Mouse (Mus musculus): ENCODE results near the gene Myo1a. TPM values are rescaled to one million over a fixed set of nuclear protein-coding genes. Genes with fewer than 3 reads are reported as not detected.

The Myo1a gene
- polyA plus RNA-seq, 1 experiment from 2014 or later = 0.24 TPM

DNA sequence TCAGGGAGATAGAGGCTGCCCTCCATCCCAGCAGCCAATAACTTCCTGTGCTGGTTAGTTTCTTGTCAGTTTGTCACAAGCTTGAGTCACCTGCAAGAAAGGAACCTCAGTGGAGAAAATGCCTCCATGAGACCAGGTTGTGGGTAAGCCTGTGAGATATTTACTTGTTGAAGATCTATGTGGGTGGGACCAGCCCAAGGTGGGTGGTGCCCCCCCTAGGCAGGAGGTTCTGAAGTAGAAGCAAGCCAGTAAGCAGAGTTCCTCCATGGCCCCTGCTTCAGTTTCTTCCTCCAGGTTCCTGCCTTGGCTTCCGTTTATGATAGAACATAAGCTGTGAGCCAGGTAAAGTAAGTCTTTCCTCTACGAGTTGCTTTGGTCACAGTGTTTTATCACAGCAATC is 31.3 kb downstream of the Myo1a start:
- Histone ChIP-seq H3K4me3 (no peak overlapping the region), H3K4me2 (no peak overlapping the region), H3K36me3 (peaks cover 1% of the 10 kb centered on the region; the same call in 1 of the 2 replicates), H3K9me3 (no peaks in the 10 kb centered on the region), H3K9ac (no peak overlapping the region), H3K27me3 (no peaks in the 10 kb centered on the region), H3K27ac (no peak overlapping the region), H3K4me1 (peaks cover 22% of the 10 kb centered on the region)
- WGBS = 68% methylated on average over 2 of the region's 2 CpGs
- no peak for ATAC-seq (ENCODE audit: insufficient number of reproducible peaks, low FRiP score, low TSS enrichment, low read depth)

DNA sequence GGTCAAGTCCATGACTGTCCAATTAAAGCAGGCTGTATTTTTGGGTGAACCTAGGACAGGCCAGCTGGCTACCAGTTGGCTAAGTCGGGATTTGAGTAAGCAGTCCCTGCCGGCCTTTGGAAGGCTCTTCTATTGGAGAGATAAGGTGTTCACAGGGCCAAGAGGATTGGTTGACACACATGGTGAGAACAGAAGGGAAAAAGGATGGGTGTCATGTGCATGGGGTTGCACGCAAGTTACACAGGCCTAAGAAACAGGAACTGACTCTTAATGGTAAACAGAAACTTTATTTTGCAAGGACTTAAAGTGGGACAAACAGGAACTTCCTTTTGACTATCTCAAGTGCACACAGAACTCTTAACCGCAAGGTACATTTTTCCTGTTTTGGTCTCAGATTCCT is 31.9 kb downstream of the Myo1a start:
- Histone ChIP-seq H3K4me3 (no peak overlapping the region), H3K4me1 (peaks cover 22% of the 10 kb centered on the region), H3K4me2 (no peak overlapping the region), H3K9ac (no peak overlapping the region), H3K27ac (no peak overlapping the region), H3K27me3 (no peaks in the 10 kb centered on the region), H3K9me3 (no peaks in the 10 kb centered on the region), H3K36me3 (peaks cover 8% of the 10 kb centered on the region)
- ATAC-seq (ENCODE audit: insufficient number of reproducible peaks, low FRiP score, low TSS enrichment, low read depth) = no peak
- 66% methylated on average over 4 of the region's 4 CpGs for WGBS

DNA sequence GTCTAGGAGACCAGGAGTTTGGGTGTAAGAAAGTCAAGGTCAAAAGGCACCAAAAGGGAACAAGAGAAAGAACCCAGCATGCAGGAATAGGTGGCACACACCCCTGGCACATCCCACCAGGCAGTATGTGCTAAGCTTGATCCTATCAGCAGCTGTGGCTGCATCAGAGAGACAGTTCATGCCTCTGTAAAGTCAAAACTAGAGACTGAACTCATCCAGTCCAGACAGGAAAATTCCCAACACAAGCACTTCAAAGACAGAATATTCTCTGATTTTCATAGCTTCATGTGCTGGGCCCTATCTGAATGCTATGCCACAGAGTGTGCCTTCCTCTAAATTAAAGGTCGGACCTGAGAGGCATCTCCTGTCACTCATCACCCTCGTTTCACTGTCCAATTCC is 32.6 kb downstream of the Myo1a start:
- H3K36me3 ChIP-seq = peaks cover 14% of the 10 kb centered on the region
- H3K9me3 ChIP-seq = no peaks in the 10 kb centered on the region
- H3K4me2 ChIP-seq = no peak overlapping the region
- 22% methylated on average over 2 of the region's 2 CpGs for WGBS
- no peak overlapping the region for H3K27ac ChIP-seq
- peaks cover 22% of the 10 kb centered on the region for H3K4me1 ChIP-seq
- no peak for ATAC-seq (ENCODE audit: insufficient number of reproducible peaks, low FRiP score, low TSS enrichment, low read depth)
- no peak overlapping the region for H3K9ac ChIP-seq
- no peaks in the 10 kb centered on the region for H3K27me3 ChIP-seq
- no peak overlapping the region for H3K4me3 ChIP-seq

DNA sequence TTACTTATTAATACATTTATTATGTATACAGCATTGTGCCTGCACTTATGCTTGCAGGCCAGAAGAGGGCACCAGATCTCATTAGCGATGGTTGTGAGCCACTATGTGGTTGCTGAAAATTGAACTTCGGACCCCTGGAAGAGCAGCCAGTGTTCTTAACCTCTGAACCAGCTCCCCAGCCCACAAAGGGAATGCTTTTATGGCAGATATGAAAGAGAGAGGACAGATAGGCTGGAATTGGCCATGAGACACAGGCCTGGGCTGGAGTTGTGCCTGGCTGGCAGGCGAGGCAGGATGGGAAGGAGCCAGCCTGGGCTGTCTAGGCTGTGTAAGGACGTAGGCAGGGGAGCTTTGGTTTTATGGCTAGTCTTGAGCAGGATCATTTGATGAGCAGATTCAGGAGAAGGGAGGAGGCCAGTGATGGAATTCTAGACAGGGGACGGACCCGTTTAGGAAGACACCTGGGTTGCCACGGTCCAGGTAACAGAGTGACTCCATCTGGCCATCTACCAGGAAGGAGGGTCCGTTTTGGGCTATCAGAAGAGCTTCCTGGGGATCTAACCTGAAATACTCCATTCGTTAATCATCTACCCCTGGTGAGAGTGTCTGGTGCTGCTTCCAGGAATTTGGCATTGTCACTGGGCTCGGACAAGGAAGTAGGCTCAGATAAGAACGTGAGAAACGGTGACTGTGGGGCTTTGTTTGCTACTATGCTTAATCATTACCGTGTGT is 33.3 kb downstream of the Myo1a start:
- no peak overlapping the region for H3K27ac ChIP-seq
- peaks cover 22% of the 10 kb centered on the region for H3K4me1 ChIP-seq
- no peak overlapping the region; the same call in 1 of the 2 replicates for H3K4me2 ChIP-seq
- H3K9me3 ChIP-seq = no peaks in the 10 kb centered on the region
- WGBS = 41% methylated on average over 13 of the region's 13 CpGs
- peaks cover 22% of the 10 kb centered on the region for H3K36me3 ChIP-seq
- H3K4me3 ChIP-seq = peak overlapping the region; percentile 98; the same call in 1 of the 2 replicates
- ATAC-seq (ENCODE audit: insufficient number of reproducible peaks, low FRiP score, low TSS enrichment, low read depth) = no peak
- H3K27me3 ChIP-seq = no peaks in the 10 kb centered on the region
- H3K9ac ChIP-seq = no peak overlapping the region

DNA sequence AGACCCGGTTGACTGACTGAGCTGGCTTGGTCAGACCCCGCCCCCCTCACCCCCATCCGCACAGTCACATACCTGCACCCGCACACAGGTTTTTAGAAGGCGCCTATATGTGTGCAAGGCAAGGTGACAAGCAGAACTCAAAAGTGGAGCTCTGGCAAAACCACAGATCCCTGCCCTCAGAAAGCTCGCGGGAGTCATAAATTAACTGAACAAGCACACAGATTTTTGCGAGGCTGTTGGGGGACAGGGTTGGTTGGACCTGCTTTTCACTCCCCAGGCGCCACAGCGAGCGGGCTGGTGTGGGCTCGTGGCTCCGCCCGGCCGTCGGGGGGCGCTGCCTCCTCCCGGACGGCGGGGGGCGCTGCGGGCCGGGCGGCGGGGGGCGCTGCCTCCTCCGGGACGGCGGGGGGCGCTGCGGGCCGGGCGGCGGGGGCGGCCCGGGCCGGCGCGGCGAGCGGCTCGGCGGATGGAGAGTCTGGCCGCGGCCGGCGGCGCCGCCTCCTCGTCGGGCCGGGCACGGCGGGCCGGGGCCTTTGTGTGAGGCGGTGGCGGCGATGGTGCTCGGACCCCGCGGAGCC is 34.2 kb downstream of the Myo1a start, which contains the start of gene Zbtb39:
Gene Zbtb39 (plus strand): TSS at position 456 of the 578 bp plus-strand sequence.
- Histone ChIP-seq H3K9me3 (no peaks in the 10 kb centered on the region), H3K4me1 (peaks cover 22% of the 10 kb centered on the region), H3K4me2 (peak within 1 kb of the TSS; percentile 68), H3K27ac (peak within 1 kb of the TSS; percentile 85), H3K4me3 (peak within 1 kb of the TSS; percentile 98), H3K27me3 (no peaks in the 10 kb centered on the region), H3K36me3 (peaks cover 30% of the 10 kb centered on the region), H3K9ac (peak within 1 kb of the TSS; percentile 92)
- peak; percentile 74 for ATAC-seq (ENCODE audit: insufficient number of reproducible peaks, low FRiP score, low TSS enrichment, low read depth)
- WGBS = under 1% methylated on average over 47 of the region's 61 CpGs

GRCm38 (mm10) chr10:127739661-127740161 is 34.7 kb downstream of the Myo1a start:
- Histone ChIP-seq H3K9me3 (no peaks in the 10 kb centered on the region), H3K4me1 (peaks cover 22% of the 10 kb centered on the region), H3K27me3 (no peaks in the 10 kb centered on the region), H3K9ac (peak overlapping the region; percentile 92), H3K36me3 (peaks cover 36% of the 10 kb centered on the region), H3K27ac (peak overlapping the region; percentile 85), H3K4me3 (peak overlapping the region; percentile 98), H3K4me2 (peak overlapping the region; percentile 68)
- no peak for ATAC-seq (ENCODE audit: insufficient number of reproducible peaks, low FRiP score, low TSS enrichment, low read depth)
- under 1% methylated on average over 55 of the region's 55 CpGs for WGBS

DNA sequence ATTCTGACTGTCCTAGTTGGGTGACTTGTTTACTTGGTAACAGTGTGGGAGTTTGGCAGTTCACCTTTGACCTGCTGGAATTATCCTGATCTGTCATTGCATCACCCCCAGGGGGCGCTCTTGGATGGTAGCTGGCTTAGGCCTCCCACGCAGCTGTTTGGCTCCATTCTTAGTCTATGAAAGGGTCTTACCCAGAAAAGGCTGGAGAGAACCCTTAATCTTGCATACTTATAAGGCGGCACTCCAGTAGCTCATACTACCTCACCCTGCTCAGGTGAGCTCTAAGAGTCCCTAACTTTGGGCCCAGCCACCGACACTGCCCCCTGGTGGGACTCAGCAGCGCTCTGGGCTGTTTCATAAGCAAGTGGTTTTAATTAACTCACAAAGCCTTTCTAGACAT is 39.7 kb downstream of the Myo1a start:
- ATAC-seq (ENCODE audit: insufficient number of reproducible peaks, low FRiP score, low TSS enrichment, low read depth) = no peak
- no peak overlapping the region for H3K27ac ChIP-seq
- H3K4me2 ChIP-seq = no peak overlapping the region
- no peak overlapping the region for H3K4me3 ChIP-seq
- 60% methylated on average over 5 of the region's 5 CpGs for WGBS
- peaks cover 19% of the 10 kb centered on the region for H3K4me1 ChIP-seq
- H3K36me3 ChIP-seq = peaks cover 66% of the 10 kb centered on the region
- no peaks in the 10 kb centered on the region for H3K27me3 ChIP-seq
- no peaks in the 10 kb centered on the region for H3K9me3 ChIP-seq
- H3K9ac ChIP-seq = no peak overlapping the region

DNA sequence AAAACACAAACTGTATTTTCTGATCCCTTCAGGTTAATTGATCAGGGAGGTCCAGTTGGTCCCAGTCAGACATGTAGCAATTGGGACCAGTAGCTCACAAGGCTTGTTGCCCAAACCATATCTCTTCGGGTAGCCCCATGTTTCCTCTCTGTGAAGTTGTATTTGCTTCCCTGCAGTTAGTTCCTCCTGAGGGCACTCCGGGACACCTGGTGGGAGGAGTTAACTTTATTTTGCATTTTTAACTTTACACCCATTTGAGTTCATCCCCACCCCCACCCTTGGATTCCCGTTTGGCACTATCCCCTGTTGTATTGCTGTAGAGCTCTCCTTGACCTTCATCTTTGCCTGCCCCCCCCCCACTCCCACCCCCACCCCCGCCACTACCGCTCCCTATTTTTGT is 40.9 kb downstream of the Myo1a start:
- 70% methylated on average over 5 of the region's 5 CpGs for WGBS
- Histone ChIP-seq H3K9me3 (no peaks in the 10 kb centered on the region), H3K4me3 (no peak overlapping the region), H3K9ac (no peak overlapping the region), H3K36me3 (peaks cover 66% of the 10 kb centered on the region), H3K4me1 (peaks cover 9% of the 10 kb centered on the region), H3K4me2 (no peak overlapping the region), H3K27ac (no peak overlapping the region), H3K27me3 (no peaks in the 10 kb centered on the region)
- ATAC-seq (ENCODE audit: insufficient number of reproducible peaks, low FRiP score, low TSS enrichment, low read depth) = no peak

- no peak for ATAC-seq (ENCODE audit: insufficient number of reproducible peaks, low FRiP score, low TSS enrichment, low read depth)
- WGBS = 82% methylated on average over 8 of the region's 8 CpGs
- Histone ChIP-seq H3K9me3 (no peaks in the 10 kb centered on the region), H3K9ac (no peak overlapping the region), H3K4me3 (no peak overlapping the region), H3K27me3 (no peaks in the 10 kb centered on the region), H3K4me2 (no peak overlapping the region), H3K4me1 (peaks cover 7% of the 10 kb centered on the region; the same call in 1 of the 2 replicates), H3K27ac (no peak overlapping the region), H3K36me3 (peaks cover 55% of the 10 kb centered on the region)
Observed at GRCm38 (mm10) chr10:127747254-127747653, 42.3 kb downstream of the Myo1a start.

DNA sequence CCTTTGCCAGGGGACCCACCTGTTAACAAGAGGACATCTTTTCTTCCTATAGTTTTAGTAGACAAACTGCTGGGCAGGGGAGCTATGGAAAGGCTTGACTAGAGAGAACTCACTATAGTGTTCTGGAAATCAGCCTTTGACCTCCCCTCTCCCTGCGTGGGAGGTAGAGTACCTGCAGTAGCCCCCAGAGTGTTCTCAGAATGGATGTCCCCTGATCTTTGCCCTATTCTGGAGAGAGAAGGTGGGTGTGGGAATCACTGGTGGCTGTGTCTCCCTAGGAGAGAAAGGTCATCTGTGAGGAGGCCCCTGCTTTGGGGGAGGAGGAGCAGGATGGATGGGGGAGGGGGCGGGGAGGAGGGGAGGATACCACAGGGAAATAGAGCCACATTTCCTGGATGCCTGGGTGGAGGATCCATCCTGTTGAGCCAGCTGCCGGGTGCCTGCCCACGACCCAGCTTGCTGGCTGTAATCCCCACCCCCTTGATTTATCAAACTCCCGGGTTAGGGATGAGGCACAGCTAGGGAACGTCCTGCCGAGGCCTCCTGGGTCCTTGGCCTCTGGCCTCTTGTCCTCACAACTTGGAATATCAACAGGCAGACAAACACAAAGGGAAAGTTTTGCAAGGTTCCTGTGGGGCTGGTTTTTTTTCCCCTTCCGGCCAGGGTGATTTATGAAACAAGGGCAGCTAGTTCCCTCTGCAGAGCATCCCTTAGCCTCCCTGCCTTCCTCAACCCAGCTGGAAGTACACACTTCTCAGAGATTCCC is 44.1 kb downstream of the Myo1a start:
- WGBS = 10% methylated on average over 7 of the region's 8 CpGs

DNA sequence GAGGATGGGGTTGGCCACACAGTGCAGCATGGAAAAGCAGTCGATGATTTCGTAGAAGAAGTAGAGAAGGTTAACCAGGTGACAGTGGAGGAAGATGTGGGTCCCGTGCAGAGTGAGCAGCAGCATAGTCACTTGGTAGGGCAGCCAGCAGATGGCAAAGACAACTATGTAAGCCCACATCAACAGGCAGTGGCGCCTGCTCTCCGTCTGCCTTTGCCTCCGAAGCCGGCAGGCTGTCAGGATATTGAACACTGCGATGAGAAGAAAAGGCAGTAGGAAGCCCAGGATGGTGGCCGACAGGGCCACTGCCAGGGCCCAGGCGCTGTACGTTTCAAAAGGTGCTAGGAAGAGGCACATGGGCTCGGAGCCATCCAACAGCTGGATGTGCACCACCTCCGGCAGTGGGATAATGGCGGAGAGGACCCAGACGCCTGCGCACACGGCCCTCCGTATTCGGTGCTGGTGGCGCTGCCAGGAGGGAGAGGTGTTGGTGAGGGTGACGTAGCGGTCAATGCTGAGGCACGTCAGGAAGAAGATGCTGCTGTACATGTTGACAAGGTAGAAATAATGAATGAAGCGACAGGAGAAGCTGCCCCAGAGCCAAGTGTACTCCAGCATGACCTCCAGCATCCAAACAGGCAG is 45.3 kb downstream of the Myo1a start:
- Histone ChIP-seq H3K9me3 (no peaks in the 10 kb centered on the region), H3K4me2 (peak overlapping the region; percentile 25; the same call in 1 of the 2 replicates), H3K27me3 (no peaks in the 10 kb centered on the region), H3K4me3 (no peak overlapping the region), H3K4me1 (peaks cover 7% of the 10 kb centered on the region; the same call in 1 of the 2 replicates), H3K36me3 (peaks cover 25% of the 10 kb centered on the region), H3K9ac (no peak overlapping the region), H3K27ac (no peak overlapping the region)
- ATAC-seq (ENCODE audit: insufficient number of reproducible peaks, low FRiP score, low TSS enrichment, low read depth) = no peak
- WGBS = 55% methylated on average over 24 of the region's 24 CpGs

More for the DNA sequence above, 44.1 kb downstream of the Myo1a start:
- Histone ChIP-seq H3K27me3 (no peaks in the 10 kb centered on the region), H3K4me3 (no peak overlapping the region), H3K4me1 (peaks cover 7% of the 10 kb centered on the region; the same call in 1 of the 2 replicates), H3K4me2 (no peak overlapping the region), H3K9me3 (no peaks in the 10 kb centered on the region), H3K36me3 (peaks cover 37% of the 10 kb centered on the region), H3K9ac (no peak overlapping the region), H3K27ac (no peak overlapping the region)
- ATAC-seq (ENCODE audit: insufficient number of reproducible peaks, low FRiP score, low TSS enrichment, low read depth) = no peak
